Mouse (Mus musculus) erythroid progenitor cell, adult 5-6 weeks (primary cell): Measurements from ENCODE around the gene Tspear. TPM values are rescaled to one million over a fixed set of nuclear protein-coding genes. Genes with fewer than 3 reads are reported as not detected.
"Not testable (repeated sequence)": the region's sequence is repeated elsewhere in the genome, so short reads cannot be mapped to it uniquely, and the experiment has no call there.

Experiments
- ATAC-seq: replicated peaks from 2 replicates; pipeline ENCODE4 v1.8.0; 2016; ENCODE audit warnings: moderate number of reproducible peaks, mild to moderate bottlenecking, moderate TSS enrichment, inconsistent platforms; ENCODE audit not compliant: poor library complexity, low FRiP score, severe bottlenecking
- total RNA-seq, 2 experiments: library from RNA; stranded (forward) in 1 of 2; stranded (reverse) in 1 of 2; fragments of 150-400 nt in 1 of 2; fragments of 186-747, 209-891 nt in 1 of 2; gene quantifications; 2 replicates each; pipeline versions ENCODE4 v1.2.3 to v1.2.4; 2015 to 2017; ENCODE audit warnings: low replicate concordance in 2 of 2

The Tspear gene
- total RNA-seq, 2 experiments from 2014 or later, result not detected

DNA sequence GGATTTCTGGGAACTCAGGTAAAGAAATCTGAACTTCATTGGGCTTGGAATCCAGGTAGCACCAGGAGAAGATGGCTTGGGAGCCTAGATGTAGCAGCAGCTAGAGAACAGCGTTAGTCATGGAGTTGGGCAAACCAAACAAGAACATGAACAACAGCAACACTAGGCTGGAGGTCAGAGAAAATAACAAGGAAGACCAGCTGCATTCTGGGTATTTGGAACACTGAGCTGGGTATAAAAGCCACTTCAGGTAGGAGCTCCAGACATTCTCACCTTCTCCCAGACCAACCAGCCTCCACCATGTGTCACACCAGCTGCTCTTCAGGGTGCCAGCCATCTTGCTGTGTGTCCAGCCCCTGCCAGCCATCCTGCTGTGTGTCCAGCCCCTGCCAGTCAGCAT is 20.0 kb downstream of the Tspear start, which contains the start of gene Gm10272:
Gene Gm10272 (plus strand): TSS at position 301 of the 400 bp plus-strand sequence.
- ATAC-seq, result no peak

DNA sequence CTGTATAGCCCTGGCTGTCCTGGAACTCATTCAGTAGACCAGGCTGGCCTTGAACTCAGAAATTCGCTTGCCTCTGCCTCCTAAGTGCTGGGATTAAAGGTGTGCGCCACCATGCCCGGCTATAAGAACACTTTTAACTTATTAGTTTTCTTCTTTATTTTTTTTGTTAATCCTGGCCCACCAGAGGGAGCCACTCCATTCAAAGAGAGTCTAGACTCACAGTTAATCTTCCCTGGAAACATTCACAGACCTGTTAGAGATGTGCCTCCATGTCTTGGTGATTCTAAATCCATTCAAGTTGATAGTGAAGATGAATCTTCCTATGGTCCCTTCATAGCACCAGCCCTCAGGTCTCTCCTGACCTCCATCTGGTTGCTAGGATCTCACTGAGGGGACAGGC is 23.5 kb downstream of the Tspear start:
- ATAC-seq, result no peak

GRCm38 (mm10) chr10:77711157-77711556 is 24.8 kb downstream of the Tspear start, which contains the start of gene Gm10024:
Gene Gm10024 (plus strand): TSS chr10:77711457.
- ATAC-seq, result not testable (repeated sequence)

- ATAC-seq, result no peak
Observed at GRCm38 (mm10) chr10:77713734-77714133, 27.4 kb downstream of the Tspear start.

- ATAC-seq, result no peak
Observed at GRCm38 (mm10) chr10:77715507-77715906, 29.1 kb downstream of the Tspear start, which contains the start of gene Gm10142. Gene Gm10142 (plus strand): TSS chr10:77715807.

- ATAC-seq, result not testable (repeated sequence)
Observed at GRCm38 (mm10) chr10:77720299-77720698, 33.9 kb downstream of the Tspear start, which contains the start of gene Krtap12-1. Gene Krtap12-1 (plus strand): TSS chr10:77720599.

DNA sequence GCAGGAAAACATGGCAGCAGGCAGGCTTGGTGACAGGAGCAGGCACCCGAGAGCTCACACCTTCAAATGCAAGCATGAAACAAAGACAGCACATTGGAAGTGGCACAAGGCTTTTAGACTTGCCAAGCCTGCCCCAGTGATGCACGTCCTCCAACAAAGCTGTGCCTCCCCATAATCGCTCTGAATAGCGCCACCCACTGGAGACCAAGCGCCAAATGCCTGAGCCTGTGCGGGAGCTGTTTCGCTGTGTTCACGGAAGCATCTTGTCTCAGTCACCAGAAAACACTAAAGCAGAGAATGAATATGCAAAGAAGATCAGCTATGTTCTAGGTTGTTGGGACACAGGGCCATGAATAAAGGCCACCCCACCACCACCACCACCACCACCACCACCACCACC is 38.5 kb downstream of the Tspear start:
- no peak for ATAC-seq

DNA sequence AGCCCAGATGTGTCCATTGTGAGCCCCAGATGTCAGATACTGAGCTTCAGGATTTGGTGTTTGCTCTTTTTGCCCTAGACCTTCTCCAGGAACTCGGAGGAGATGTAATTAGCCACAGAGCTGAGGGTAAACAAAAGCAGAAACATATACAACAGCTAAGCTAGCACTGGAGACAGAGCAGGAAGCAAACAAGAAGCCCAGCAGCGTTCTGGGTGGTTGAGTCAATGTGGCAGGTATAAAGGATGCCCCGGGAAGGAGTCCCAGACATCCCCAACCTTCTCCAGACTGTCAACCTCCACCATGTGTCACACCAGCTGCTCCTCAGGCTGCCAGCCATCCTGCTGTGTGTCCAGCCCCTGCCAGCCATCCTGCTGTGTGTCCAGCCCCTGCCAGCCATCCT is 39.8 kb downstream of the Tspear start, which contains the start of gene Gm10100:
Gene Gm10100 (plus strand): TSS at position 301 of the 400 bp plus-strand sequence.
- no peak for ATAC-seq

- ATAC-seq, result no peak
Observed at GRCm38 (mm10) chr10:77728280-77728679, 41.9 kb downstream of the Tspear start.

DNA sequence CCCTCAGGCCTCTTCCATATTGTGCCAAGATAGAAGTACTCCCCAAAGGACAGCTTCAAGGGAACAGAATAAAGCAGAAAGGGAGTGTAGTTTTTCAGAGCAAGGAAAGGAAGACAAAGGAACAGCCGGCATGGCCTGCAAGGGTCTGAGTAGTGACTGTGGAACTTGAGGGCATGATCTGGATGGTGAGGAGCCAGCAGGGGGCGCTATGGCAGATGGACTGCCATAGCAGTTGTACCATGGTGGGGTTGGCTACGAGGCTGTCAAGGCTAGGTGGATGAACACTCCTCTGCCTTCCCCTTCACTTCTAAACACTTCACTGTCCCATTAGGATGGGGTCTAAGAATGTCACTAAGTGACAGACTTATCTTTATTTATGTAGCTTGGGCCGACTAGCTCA is 42.9 kb downstream of the Tspear start:
- ATAC-seq, result no peak

GRCm38 (mm10) chr10:77735928-77736327 is 49.6 kb downstream of the Tspear start:
- ATAC-seq, result no peak

GRCm38 (mm10) chr10:77738929-77739328 is 52.6 kb downstream of the Tspear start:
- no peak for ATAC-seq

DNA sequence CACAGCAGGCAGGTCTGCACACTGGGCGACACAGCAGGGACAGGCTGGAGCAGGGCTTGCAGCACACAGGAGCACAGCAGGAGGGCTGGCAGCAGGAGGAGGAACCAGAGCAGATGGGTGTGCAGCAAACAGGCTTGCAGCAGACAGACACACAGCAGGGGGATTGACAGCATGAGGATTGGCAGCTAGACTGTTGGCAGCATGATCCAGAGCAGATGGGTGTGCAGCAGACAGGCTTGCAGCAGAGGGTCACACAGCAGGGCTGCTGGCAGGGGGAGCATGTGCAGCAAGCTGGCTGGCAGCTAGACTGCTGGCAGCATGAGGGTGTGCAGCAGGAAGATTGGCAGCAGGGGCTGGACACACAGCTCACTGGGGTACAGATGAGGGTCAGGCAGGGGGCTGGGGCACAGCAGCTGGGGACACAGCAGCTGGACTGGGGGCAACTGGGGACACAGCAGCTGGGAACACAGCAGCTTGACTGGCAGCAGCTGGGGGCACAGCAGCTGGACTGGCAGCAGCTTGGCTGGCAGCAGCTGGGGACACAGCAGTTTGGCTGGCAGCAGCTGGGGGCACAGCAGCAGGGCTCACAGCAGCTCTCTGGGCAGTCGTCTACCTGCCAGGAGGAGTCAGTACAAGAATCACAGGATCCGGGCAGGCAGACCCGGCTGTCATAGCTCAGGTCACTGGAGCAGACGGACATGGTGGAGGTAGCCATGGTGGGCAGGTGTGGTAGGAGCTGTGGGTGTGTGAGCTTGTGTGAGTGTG is 55.7 kb downstream of the Tspear start, which contains the start of gene Gm18596:
Gene Gm18596 (minus strand): TSS at position 715 of the 765 bp plus-strand sequence.
- ATAC-seq, result not testable (repeated sequence)

DNA sequence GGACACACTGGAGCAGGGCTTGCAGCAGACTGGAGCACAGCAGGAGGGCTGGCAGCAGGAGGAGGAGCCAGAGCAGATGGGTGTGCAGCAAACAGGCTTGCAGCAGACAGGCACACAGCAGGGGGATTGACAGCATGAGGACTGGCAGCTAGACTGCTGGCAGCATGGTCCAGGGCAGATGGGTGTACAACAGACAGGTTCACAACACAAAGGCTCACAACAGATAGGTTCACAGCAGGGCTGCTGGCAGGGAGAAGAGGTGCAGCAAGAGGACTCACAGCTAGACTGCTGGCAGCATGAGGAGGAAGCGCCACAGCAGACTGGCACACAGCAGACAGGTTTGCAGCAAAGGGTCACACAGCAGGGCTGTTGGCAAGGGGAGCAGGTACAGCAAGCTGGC is 64.3 kb downstream of the Tspear start:
- not testable (repeated sequence) for ATAC-seq

GRCm38 (mm10) chr10:77751254-77751653 is 64.9 kb downstream of the Tspear start, which contains the start of gene Gm9736:
Gene Gm9736 (minus strand): TSS chr10:77751354.
- ATAC-seq, result not testable (repeated sequence)

- ATAC-seq, result not testable (repeated sequence)
Observed at GRCm38 (mm10) chr10:77752312-77752711, 65.9 kb downstream of the Tspear start.

DNA sequence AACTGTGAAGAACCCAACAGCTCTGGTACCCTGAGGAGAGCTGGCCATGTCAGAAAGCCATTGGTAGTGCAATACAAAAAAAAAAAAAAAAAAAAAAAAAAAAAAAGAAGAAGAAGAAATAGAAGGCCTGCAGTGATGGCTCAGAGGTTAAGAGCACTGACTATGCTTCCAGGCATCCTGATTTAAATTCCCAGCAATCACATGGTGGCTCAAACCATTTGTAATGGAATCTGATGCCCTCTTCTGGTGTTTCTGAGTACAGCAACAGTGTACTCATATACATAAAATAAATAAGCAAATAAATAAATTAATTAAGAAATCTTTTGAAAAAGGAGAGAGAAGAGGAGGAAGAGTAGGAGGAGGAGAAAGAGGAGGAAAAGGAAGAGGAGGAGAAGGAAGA is 67.1 kb downstream of the Tspear start:
- ATAC-seq, result no peak

- ATAC-seq, result not testable (repeated sequence)
Observed at GRCm38 (mm10) chr10:77759582-77759981, 73.2 kb downstream of the Tspear start, which contains the start of gene Gm3233. Gene Gm3233 (minus strand): TSS chr10:77759682.

GRCm38 (mm10) chr10:77769727-77770126 is 83.4 kb downstream of the Tspear start:
- ATAC-seq, result no peak

DNA sequence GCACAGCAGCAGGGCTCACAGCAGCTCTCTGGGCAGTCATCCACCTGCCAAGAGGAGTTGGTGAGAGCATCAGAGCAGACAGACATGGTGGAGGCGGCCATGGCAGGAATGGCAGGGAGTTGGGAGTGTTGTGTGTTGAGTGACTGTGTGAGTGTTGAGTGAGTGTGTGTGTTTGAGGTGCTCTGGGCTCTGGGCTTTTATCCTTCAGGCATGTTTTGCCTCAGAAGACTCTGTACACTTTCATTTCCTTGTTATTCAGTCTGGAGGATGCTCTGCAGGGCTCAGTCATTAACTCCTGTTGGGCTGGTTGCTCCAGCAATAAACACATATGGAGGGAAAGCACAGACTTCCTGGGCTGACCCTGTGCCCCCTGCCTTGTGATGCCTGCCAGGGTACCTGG is 84.9 kb downstream of the Tspear start, which contains the start of gene Gm3238:
Gene Gm3238 (minus strand): TSS at position 101 of the 400 bp plus-strand sequence.
- not testable (repeated sequence) for ATAC-seq

DNA sequence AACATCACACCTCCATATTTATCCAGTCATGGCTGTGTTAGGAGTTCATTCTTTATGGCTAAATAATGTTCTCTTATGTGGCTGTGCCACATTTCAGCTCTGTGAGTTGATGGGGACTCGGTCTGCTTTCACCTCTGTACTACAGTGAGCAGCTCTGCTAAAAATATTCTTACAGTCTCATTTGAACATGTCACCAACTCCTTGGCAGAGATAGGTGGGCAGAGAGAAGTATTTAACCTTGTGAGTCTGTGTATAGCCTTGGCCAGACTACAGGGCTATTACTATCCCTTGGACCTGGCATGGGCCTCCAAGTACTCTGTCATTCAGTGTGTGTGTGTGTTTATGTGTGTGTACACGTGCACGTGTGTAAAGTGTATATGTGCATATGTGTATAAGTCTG is 85.8 kb downstream of the Tspear start:
- ATAC-seq, result not testable (repeated sequence)
